Mouse (Mus musculus): ENCODE results near the gene Cars. TPM values are rescaled to one million over a fixed set of nuclear protein-coding genes. Genes with fewer than 3 reads are reported as not detected.
"Not testable (repeated sequence)": the region's sequence is repeated elsewhere in the genome, so short reads cannot be mapped to it uniquely, and the experiment has no call there.

Gene Cars
- polyA plus RNA-seq (2015; fragmentation: Nextera tagmentation; extraction: Ambion mirVana): 55.7 and 58.9 TPM in 2 replicates

- ATAC-seq (ENCODE audit: borderline replicate concordance, extremely low read depth, low FRiP score, low TSS enrichment): peak; percentile 99
- H3K4me1 ChIP-seq: peaks cover 18% of the 10 kb centered on the region
- H3K4me2 ChIP-seq: peak within 1 kb of the TSS; percentile 75
- H3K27me3 ChIP-seq: no peaks in the 10 kb centered on the region
- 2% methylated on average over 35 of the region's 35 CpGs for WGBS
- peak within 1 kb of the TSS; percentile 74 for H3K4me3 ChIP-seq
- no peaks in the 10 kb centered on the region for H3K9me3 ChIP-seq
- H3K27ac ChIP-seq: peak within 1 kb of the TSS; percentile 15; the same call in 1 of the 2 replicates
- H3K36me3 ChIP-seq: no peaks in the 10 kb centered on the region
- H3K9ac ChIP-seq: peak within 1 kb of the TSS; percentile 77
Measured at GRCm38 (mm10) chr7:143599428-143600230, at the start of gene Cars. Gene Cars (minus strand): TSS chr7:143600090.

GRCm38 (mm10) chr7:143649034-143649768 lies 49.3 kb upstream of the Cars start, which contains the start of gene Tnfrsf22:
Gene Tnfrsf22 (minus strand): TSS chr7:143649661.
- Histone ChIP-seq H3K27me3 (no peaks in the 10 kb centered on the region), H3K4me1 (no peaks in the 10 kb centered on the region), H3K4me2 (peak within 1 kb of the TSS; percentile 84), H3K9me3 (no peaks in the 10 kb centered on the region), H3K27ac (no peak within 1 kb of the TSS), H3K4me3 (peak within 1 kb of the TSS; percentile 57), H3K36me3 (no peaks in the 10 kb centered on the region), H3K9ac (peak within 1 kb of the TSS; percentile 44)
- WGBS: 2% methylated on average over 39 of the region's 39 CpGs
- ATAC-seq (ENCODE audit: borderline replicate concordance, extremely low read depth, low FRiP score, low TSS enrichment): peak; percentile 98

- not testable (repeated sequence) for H3K27ac ChIP-seq; H3K27me3 ChIP-seq; H3K4me3 ChIP-seq; H3K36me3 ChIP-seq; H3K4me2 ChIP-seq; H3K4me1 ChIP-seq; H3K9ac ChIP-seq; ATAC-seq (ENCODE audit: borderline replicate concordance, extremely low read depth, low FRiP score, low TSS enrichment); H3K9me3 ChIP-seq
- WGBS: 71% methylated on average over 2 of the region's 2 CpGs
Measured at GRCm38 (mm10) chr7:143643949-143644348, 44.1 kb upstream of the Cars start.

- Histone ChIP-seq H3K4me2 (no peak overlapping the region), H3K36me3 (no peaks in the 10 kb centered on the region), H3K9ac (no peak overlapping the region), H3K4me3 (no peak overlapping the region), H3K27me3 (no peaks in the 10 kb centered on the region), H3K9me3 (no peaks in the 10 kb centered on the region), H3K27ac (no peak overlapping the region), H3K4me1 (no peaks in the 10 kb centered on the region)
- ATAC-seq (ENCODE audit: borderline replicate concordance, extremely low read depth, low FRiP score, low TSS enrichment): no peak
- WGBS: 100% methylated on average over 1 of the region's 1 CpGs
Measured at GRCm38 (mm10) chr7:143636674-143637073, 36.8 kb upstream of the Cars start.

GRCm38 (mm10) chr7:143631503-143631902 lies 31.6 kb upstream of the Cars start:
- Histone ChIP-seq H3K9ac (no peak overlapping the region), H3K27ac (no peak overlapping the region), H3K27me3 (no peaks in the 10 kb centered on the region), H3K36me3 (no peaks in the 10 kb centered on the region), H3K4me3 (no peak overlapping the region), H3K4me2 (no peak overlapping the region), H3K4me1 (no peaks in the 10 kb centered on the region), H3K9me3 (no peaks in the 10 kb centered on the region)
- no peak for ATAC-seq (ENCODE audit: borderline replicate concordance, extremely low read depth, low FRiP score, low TSS enrichment)
- WGBS: 59% methylated on average over 2 of the region's 2 CpGs

- H3K9ac ChIP-seq: no peak overlapping the region
- no peak overlapping the region for H3K4me2 ChIP-seq
- H3K4me1 ChIP-seq: no peaks in the 10 kb centered on the region
- H3K27me3 ChIP-seq: no peaks in the 10 kb centered on the region
- WGBS: 31% methylated on average over 1 of the region's 1 CpGs
- H3K36me3 ChIP-seq: no peaks in the 10 kb centered on the region
- H3K9me3 ChIP-seq: no peaks in the 10 kb centered on the region
- no peak overlapping the region for H3K4me3 ChIP-seq
- no peak for ATAC-seq (ENCODE audit: borderline replicate concordance, extremely low read depth, low FRiP score, low TSS enrichment)
- no peak overlapping the region for H3K27ac ChIP-seq
Measured at GRCm38 (mm10) chr7:143629501-143629900, 29.6 kb upstream of the Cars start.

- no peak within 1 kb of the TSS for H3K4me3 ChIP-seq
- 96% methylated on average over 1 of the region's 1 CpGs for WGBS
Measured at GRCm38 (mm10) chr7:143628540-143628939, 28.6 kb upstream of the Cars start, which contains the start of gene Tnfrsf26. Gene Tnfrsf26 (minus strand): TSS chr7:143628722.

GRCm38 (mm10) chr7:143627555-143628286 lies 27.8 kb upstream of the Cars start:
- H3K4me2 ChIP-seq: no peak overlapping the region
- 50% methylated on average over 10 of the region's 10 CpGs for WGBS
- H3K36me3 ChIP-seq: no peaks in the 10 kb centered on the region
- no peaks in the 10 kb centered on the region for H3K27me3 ChIP-seq
- ATAC-seq (ENCODE audit: borderline replicate concordance, extremely low read depth, low FRiP score, low TSS enrichment): no peak
- H3K4me1 ChIP-seq: no peaks in the 10 kb centered on the region
- no peaks in the 10 kb centered on the region for H3K9me3 ChIP-seq
- no peak overlapping the region for H3K9ac ChIP-seq
- H3K27ac ChIP-seq: no peak overlapping the region
- no peak overlapping the region for H3K4me3 ChIP-seq

More at GRCm38 (mm10) chr7:143628540-143628939, 28.6 kb upstream of the Cars start, which contains the start of gene Tnfrsf26:
- Histone ChIP-seq H3K9me3 (no peaks in the 10 kb centered on the region), H3K9ac (no peak within 1 kb of the TSS), H3K27ac (no peak within 1 kb of the TSS), H3K4me2 (no peak within 1 kb of the TSS), H3K36me3 (no peaks in the 10 kb centered on the region), H3K4me1 (no peaks in the 10 kb centered on the region), H3K27me3 (no peaks in the 10 kb centered on the region)
- ATAC-seq (ENCODE audit: borderline replicate concordance, extremely low read depth, low FRiP score, low TSS enrichment): no peak

GRCm38 (mm10) chr7:143626178-143626577 lies 26.3 kb upstream of the Cars start:
- Histone ChIP-seq H3K9me3 (no peaks in the 10 kb centered on the region), H3K27me3 (no peaks in the 10 kb centered on the region), H3K4me1 (no peaks in the 10 kb centered on the region), H3K9ac (no peak overlapping the region), H3K27ac (no peak overlapping the region), H3K4me3 (no peak overlapping the region), H3K4me2 (no peak overlapping the region), H3K36me3 (no peaks in the 10 kb centered on the region)
- ATAC-seq (ENCODE audit: borderline replicate concordance, extremely low read depth, low FRiP score, low TSS enrichment): no peak
- 50% methylated on average over 2 of the region's 2 CpGs for WGBS

- H3K9me3 ChIP-seq: no peaks in the 10 kb centered on the region
- no peak overlapping the region for H3K4me3 ChIP-seq
- no peaks in the 10 kb centered on the region for H3K36me3 ChIP-seq
- H3K27me3 ChIP-seq: no peaks in the 10 kb centered on the region
- WGBS: 55% methylated on average over 5 of the region's 5 CpGs
- no peaks in the 10 kb centered on the region for H3K4me1 ChIP-seq
- no peak overlapping the region for H3K9ac ChIP-seq
- no peak overlapping the region for H3K27ac ChIP-seq
- ATAC-seq (ENCODE audit: borderline replicate concordance, extremely low read depth, low FRiP score, low TSS enrichment): no peak
- H3K4me2 ChIP-seq: no peak overlapping the region
Measured at GRCm38 (mm10) chr7:143625151-143625550, 25.3 kb upstream of the Cars start.

- Histone ChIP-seq H3K9me3 (no peaks in the 10 kb centered on the region), H3K27ac (no peak overlapping the region), H3K9ac (no peak overlapping the region), H3K4me3 (no peak overlapping the region), H3K4me2 (no peak overlapping the region), H3K36me3 (no peaks in the 10 kb centered on the region), H3K4me1 (no peaks in the 10 kb centered on the region), H3K27me3 (no peaks in the 10 kb centered on the region)
- ATAC-seq (ENCODE audit: borderline replicate concordance, extremely low read depth, low FRiP score, low TSS enrichment): no peak
- WGBS: 65% methylated on average over 3 of the region's 3 CpGs
Measured at GRCm38 (mm10) chr7:143624561-143624960, 24.7 kb upstream of the Cars start.

All from lung, embryonic 15.5 days (tissue).